Mouse (Mus musculus) midbrain, postnatal 0 days (tissue): ENCODE data around the gene Palm. TPM values are rescaled to one million over a fixed set of nuclear protein-coding genes. Genes with fewer than 3 reads are reported as not detected.

Experiments used
- ATAC-seq: fragments of 200-750 bp; cut with Nextera tagmentation; 2 replicates; pipeline ENCODE4 v1.8.0; 2017; ENCODE audit warnings: moderate number of reproducible peaks, mild to moderate bottlenecking, moderate TSS enrichment, moderate library complexity; ENCODE audit not compliant: low FRiP score
- DNase-seq: peaks from one replicate; pipeline ENCODE4 v3.0.0-alpha.2; 2015; ENCODE audit warnings: low spot score
- H3K27ac ChIP-seq: fragments of 300-500 bp; sonication (generic); 2 replicates; pipeline ENCODE4 v1.5.1; 2014; ENCODE audit warnings: low read depth, mild to moderate bottlenecking, low read length, mixed read lengths
- H3K27me3 ChIP-seq: fragments of 300-500 bp; sonication (generic); 2 replicates; pipeline ENCODE4 v1.6.1; 2014; ENCODE audit warnings: low read length, control low read depth, mixed read lengths; ENCODE audit not compliant: insufficient read depth
- H3K36me3 ChIP-seq: fragments of 300-500 bp; sonication (generic); 2 replicates; pipeline ENCODE4 v1.6.1; 2014; ENCODE audit warnings: low read length, control low read depth, mixed read lengths; ENCODE audit not compliant: insufficient read depth
- H3K4me1 ChIP-seq: fragments of 300-500 bp; sonication (generic); 2 replicates; pipeline ENCODE4 v1.6.1; 2014; ENCODE audit warnings: mild to moderate bottlenecking, control low read depth, antibody characterized with exemption, low read length, mixed read lengths; ENCODE audit not compliant: insufficient read depth
- H3K4me2 ChIP-seq: fragments of 300-500 bp; sonication (generic); 2 replicates; pipeline ENCODE4 v1.6.1; 2014; ENCODE audit warnings: low read depth, mild to moderate bottlenecking, low read length, mixed read lengths; ENCODE audit not compliant: poor library complexity, severe bottlenecking
- H3K4me3 ChIP-seq: fragments of 300-500 bp; sonication (generic); 2 replicates; pipeline ENCODE4 v1.5.1; 2014; ENCODE audit warnings: low read depth, mild to moderate bottlenecking, low read length, moderate library complexity
- H3K9ac ChIP-seq: fragments of 300-500 bp; sonication (generic); replicated peaks from 2 replicates; pipeline ENCODE4 v1.6.1; 2014; ENCODE audit warnings: mild to moderate bottlenecking, low read length, moderate library complexity, mixed read lengths; ENCODE audit not compliant: poor library complexity, severe bottlenecking
- H3K9me3 ChIP-seq: fragments of 300-500 bp; sonication (generic); 2 replicates; pipeline ENCODE4 v1.6.1; 2016; ENCODE audit warnings: low read length, control low read depth
- CTCF ChIP-seq: IDR thresholded peaks from 2 replicates; pipeline ENCODE4 v1.5.1; 2016; ENCODE audit warnings: antibody characterized with exemption, mild to moderate bottlenecking
- WGBS: fragments of 180-500 bp; shearing (Covaris S2); extraction: QIAGEN DNeasy Blood & Tissue Kit; methylation state at CpG from one replicate; pipeline ENCODE4 v1.1.7; 2014; 5-methylcytosine and 5-hydroxymethylcytosine counted together
- polyA plus RNA-seq: library from polyadenylated mRNA; unstranded; fragments of >200 nt; fragmentation: Nextera tagmentation; extraction: Ambion mirVana; gene quantifications from 2 replicates; pipeline ENCODE4 v1.2.1, GENCODE M21; 2015
- total RNA-seq: library from RNA; depleted of rRNA; stranded (reverse); fragments of >200 nt; gene quantifications from 2 replicates; pipeline ENCODE4 v1.2.3, GENCODE M21; 2014

The Palm gene
- total and polyA plus RNA-seq, 2 experiments from 2014 or later, result 165 to 302 TPM

GRCm38 (mm10) chr10:79767372-79768244, 25.8 kb upstream of the Palm start:
- peak; percentile 82 for ATAC-seq
- peaks cover 8% of the 10 kb centered on the region; the same call in 1 of the 2 replicates for H3K4me1 ChIP-seq
- no peaks in the 10 kb centered on the region; the same call in 1 of the 2 replicates for H3K36me3 ChIP-seq
- TF ChIP-seq CTCF, result no peak
- DNase-seq, result peak; percentile 97
- H3K4me2 ChIP-seq, result peak overlapping the region; percentile 87
- H3K27me3 ChIP-seq, result no peaks in the 10 kb centered on the region
- H3K4me3 ChIP-seq, result peak overlapping the region; percentile 94
- 9% methylated on average over 38 of the region's 40 CpGs for WGBS
- H3K9ac ChIP-seq, result peak overlapping the region; percentile 95
- no peaks in the 10 kb centered on the region for H3K9me3 ChIP-seq
- H3K27ac ChIP-seq, result peak overlapping the region; percentile 94

- Histone ChIP-seq H3K9ac (no peak overlapping the region), H3K9me3 (no peaks in the 10 kb centered on the region), H3K27me3 (no peaks in the 10 kb centered on the region), H3K4me2 (peak overlapping the region; percentile 2; the same call in 1 of the 2 replicates), H3K4me3 (no peak overlapping the region), H3K36me3 (no peaks in the 10 kb centered on the region), H3K27ac (no peak overlapping the region), H3K4me1 (peaks cover 8% of the 10 kb centered on the region; the same call in 1 of the 2 replicates)
- DNase-seq (peak; percentile 77), ATAC-seq (no peak)
- TF ChIP-seq CTCF, result peak; percentile 95
- 3% methylated on average over 5 of the region's 5 CpGs for WGBS
Measured at GRCm38 (mm10) chr10:79768400-79768799, 25.0 kb upstream of the Palm start.

GRCm38 (mm10) chr10:79769329-79769728, 24.0 kb upstream of the Palm start:
- Histone ChIP-seq H3K4me1 (peaks cover 8% of the 10 kb centered on the region; the same call in 1 of the 2 replicates), H3K4me2 (no peak overlapping the region), H3K36me3 (no peaks in the 10 kb centered on the region), H3K27me3 (no peaks in the 10 kb centered on the region), H3K4me3 (no peak overlapping the region), H3K27ac (no peak overlapping the region), H3K9ac (no peak overlapping the region), H3K9me3 (no peaks in the 10 kb centered on the region)
- TF ChIP-seq CTCF, result no peak
- ATAC-seq (no peak), DNase-seq (no peak)
- 67% methylated on average over 4 of the region's 4 CpGs for WGBS

GRCm38 (mm10) chr10:79772320-79772719, 21.1 kb upstream of the Palm start:
- ATAC-seq, result no peak
- Histone ChIP-seq H3K4me2 (no peak overlapping the region), H3K27ac (no peak overlapping the region), H3K9ac (no peak overlapping the region), H3K36me3 (no peaks in the 10 kb centered on the region), H3K9me3 (no peaks in the 10 kb centered on the region), H3K27me3 (peaks cover 9% of the 10 kb centered on the region; the same call in 1 of the 2 replicates), H3K4me3 (no peak overlapping the region), H3K4me1 (no peaks in the 10 kb centered on the region; the same call in 1 of the 2 replicates)
- DNase-seq, result no peak
- WGBS, result 91% methylated on average over 3 of the region's 3 CpGs
- no peak; the same call in 1 of the 2 replicates for TF ChIP-seq CTCF

GRCm38 (mm10) chr10:79773208-79773607, 20.2 kb upstream of the Palm start:
- WGBS, result 82% methylated on average over 2 of the region's 2 CpGs
- no peak overlapping the region for H3K27ac ChIP-seq
- DNase-seq, result no peak
- no peaks in the 10 kb centered on the region for H3K36me3 ChIP-seq
- no peak overlapping the region for H3K4me2 ChIP-seq
- H3K9ac ChIP-seq, result no peak overlapping the region
- no peak for ATAC-seq
- H3K4me1 ChIP-seq, result no peaks in the 10 kb centered on the region; the same call in 1 of the 2 replicates
- H3K9me3 ChIP-seq, result no peaks in the 10 kb centered on the region
- no peak overlapping the region for H3K4me3 ChIP-seq
- peaks cover 12% of the 10 kb centered on the region; the same call in 1 of the 2 replicates for H3K27me3 ChIP-seq
- no peak for TF ChIP-seq CTCF
